Comparison of ENCODE assay signal across 8 mouse cellular contexts in the genomic region with DNA sequence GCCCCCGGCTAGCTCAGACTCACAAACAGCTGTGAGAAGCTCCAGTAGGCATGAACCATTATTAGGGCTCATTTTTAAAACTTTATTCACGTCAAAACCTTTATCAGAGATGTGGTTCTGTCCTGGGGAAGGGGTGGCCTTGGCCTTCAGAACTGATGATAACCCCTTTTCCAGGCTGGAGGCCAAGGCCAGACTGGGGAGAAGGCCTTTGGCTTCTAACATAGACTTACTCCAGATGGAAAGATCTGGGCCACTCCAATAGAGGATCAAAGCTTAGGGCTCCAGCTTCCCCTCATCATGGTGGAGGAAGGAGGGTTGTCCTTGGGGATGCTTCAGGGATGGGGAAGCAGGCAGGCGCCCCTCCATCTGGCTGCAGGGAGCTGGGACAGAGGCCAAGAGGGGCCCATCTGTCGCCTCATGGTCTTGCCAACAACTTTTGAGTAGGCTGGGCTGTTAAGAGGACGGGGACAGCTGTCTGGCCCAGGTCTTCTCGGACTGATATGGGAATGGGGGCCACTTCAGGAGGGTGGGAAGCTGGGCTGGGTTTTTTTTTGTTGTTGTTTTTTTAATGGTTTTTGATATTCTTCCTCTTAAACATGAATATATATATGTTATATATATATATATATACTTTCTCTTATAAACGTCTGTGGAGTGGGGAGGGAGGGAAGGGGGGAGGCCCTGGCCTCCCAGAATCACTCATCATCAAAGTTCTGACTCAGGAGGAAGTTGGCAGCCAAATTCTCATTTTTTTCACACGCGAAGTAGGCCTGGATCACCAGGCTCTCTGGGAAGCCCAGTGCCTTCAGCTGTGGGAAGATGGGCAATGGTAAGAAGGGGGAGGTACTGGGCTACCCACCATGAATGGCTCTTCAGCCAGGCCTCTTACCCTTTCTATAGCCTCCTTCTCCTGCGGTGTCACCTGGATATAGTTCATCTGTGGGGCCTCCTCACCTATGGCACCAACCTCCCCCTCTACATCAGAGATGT. TPM values are rescaled to one million over a fixed set of nuclear protein-coding genes. Genes with fewer than 3 reads are reported as not detected.
DNase-seq lines count a peak whose midpoint lies in the region; ATAC-seq and TF ChIP-seq lines count a peak whose summit lies in the region.

No protein-coding gene starts in this region.

- H3K4me3 ChIP-seq in forebrain, embryonic 12.5 days (replicated peaks), result no peak overlapping the region
- no peak overlapping the region for H3K4me3 ChIP-seq in kidney, embryonic 16.5 days (ENCODE audit: low read length)

- H3K9me3 ChIP-seq in forebrain, embryonic 12.5 days, result no peaks in the 10 kb centered on the region
- H3K9me3 ChIP-seq in kidney, embryonic 16.5 days (ENCODE audit: low read length), result no peaks in the 10 kb centered on the region

- H3K27me3 ChIP-seq in forebrain, embryonic 12.5 days, result no peaks in the 10 kb centered on the region
- no peaks in the 10 kb centered on the region for H3K27me3 ChIP-seq in kidney, embryonic 16.5 days (ENCODE audit: insufficient read depth, low read length)

- no peak for TF ChIP-seq POLR2A in brain, embryonic 14.5 days (IDR thresholded peaks at IDR 0.05; ENCODE audit: borderline replicate concordance, extremely low read depth, insufficient read depth, insufficient read length, poor library complexity, severe bottlenecking)

- H3K4me2 ChIP-seq in forebrain, embryonic 12.5 days, result 0 out of 2 replicates have a peak overlapping the region, but pooled peaks have one; percentile 17
- no peak overlapping the region for H3K4me2 ChIP-seq in kidney, embryonic 16.5 days (replicated peaks; ENCODE audit: low read depth, low read length)

- H3K9ac ChIP-seq in forebrain, embryonic 12.5 days, result peak overlapping the region; percentile 21; the same call in 1 of the 2 replicates
- H3K9ac ChIP-seq in kidney, embryonic 16.5 days (replicated peaks; ENCODE audit: low read length), result no peak overlapping the region

- ATAC-seq in forebrain, embryonic 12.5 days (ENCODE audit: low FRiP score), result peak; percentile 41; the same call in 1 of the 2 replicates
- ATAC-seq in kidney, embryonic 16.5 days (ENCODE audit: low FRiP score, low TSS enrichment), result no peak

- DNase-seq in kidney, postnatal 4 days, result peak; percentile 45 to 62
- DNase-seq in kidney, adult 8-10 months, result no peak
- peak; percentile 94 for DNase-seq in brain, embryonic 14.5 days (ENCODE audit: low read depth)
- peak; percentile 87 to 88 for DNase-seq in layer of hippocampus, postnatal 36 days
- DNase-seq in right cerebral cortex, postnatal 14 days, result peak; percentile 70
- no peak for DNase-seq in c-Kit-positive CD71-positive TER-119-positive erythroid progenitor cells, embryonic 14.5 days (ENCODE audit: low spot score)

- H3K36me3 ChIP-seq in forebrain, embryonic 12.5 days (replicated peaks), result peaks cover 57% of the 10 kb centered on the region
- H3K36me3 ChIP-seq in kidney, embryonic 16.5 days (ENCODE audit: insufficient read depth, low read length), result peaks cover 46% of the 10 kb centered on the region

- peaks cover 41% of the 10 kb centered on the region for H3K4me1 ChIP-seq in forebrain, embryonic 12.5 days
- peaks cover 35% of the 10 kb centered on the region for H3K4me1 ChIP-seq in kidney, embryonic 16.5 days (ENCODE audit: insufficient read depth, low read length)

- H3K27ac ChIP-seq in forebrain, embryonic 12.5 days, result peak overlapping the region; percentile 97
- H3K27ac ChIP-seq in kidney, embryonic 16.5 days (ENCODE audit: low read length), result no peak overlapping the region

- TF ChIP-seq CTCF in brain, embryonic 14.5 days (IDR thresholded peaks at IDR 0.05; ENCODE audit: borderline replicate concordance, extremely low read depth, insufficient read depth, insufficient read length), result no peak

- WGBS in forebrain, embryonic 12.5 days, result 72% methylated on average over 10 of the region's 10 CpGs
- 71% methylated on average over 10 of the region's 10 CpGs for WGBS in kidney, embryonic 16.5 days

RNA-seq across cellular contexts. Expression of gene Gadd45gip1, which starts 3.8 kb away (rescaled TPM):
- 30.1 and 39.2 TPM in 2 replicates for polyA plus RNA-seq in brain, embryonic 14.5 days (2012; rRNA removed)
- polyA plus RNA-seq in forebrain, embryonic 12.5 days (2016; fragmentation: Nextera tagmentation; extraction: Ambion mirVana), result 43.0 and 44.8 TPM in 2 replicates
- 10 to 100 TPM; 23.2 to 25.7 TPM for total RNA-seq in layer of hippocampus, postnatal 36 days (2021)
- 49.7 and 51.6 TPM in 2 replicates for polyA plus RNA-seq in kidney, embryonic 16.5 days (2015; fragmentation: Nextera tagmentation; extraction: Ambion mirVana)

RNA-seq across cellular contexts. Expression of gene Rad23a, which starts 5.3 kb away (rescaled TPM):
- polyA plus RNA-seq in brain, embryonic 14.5 days (2012; rRNA removed), result 63.7 and 66.0 TPM in 2 replicates
- 108 and 118 TPM in 2 replicates for polyA plus RNA-seq in forebrain, embryonic 12.5 days (2016; fragmentation: Nextera tagmentation; extraction: Ambion mirVana)
- 10 to 100 TPM; 67.9 to 68.5 TPM for total RNA-seq in layer of hippocampus, postnatal 36 days (2021)
- polyA plus RNA-seq in kidney, embryonic 16.5 days (2015; fragmentation: Nextera tagmentation; extraction: Ambion mirVana), result 109 and 114 TPM in 2 replicates

RNA-seq across cellular contexts. Expression of gene Calr, which starts 11.6 kb away (rescaled TPM):
- 374 and 466 TPM in 2 replicates for polyA plus RNA-seq in brain, embryonic 14.5 days (2012; rRNA removed)
- 619 TPM in 2 replicates for polyA plus RNA-seq in forebrain, embryonic 12.5 days (2016; fragmentation: Nextera tagmentation; extraction: Ambion mirVana)
- 100 to 1,000 TPM; 557 to 631 TPM for total RNA-seq in layer of hippocampus, postnatal 36 days (2021)
- 1,143 and 1,180 TPM in 2 replicates for polyA plus RNA-seq in kidney, embryonic 16.5 days (2015; fragmentation: Nextera tagmentation; extraction: Ambion mirVana)

RNA-seq across cellular contexts. Expression of gene Dand5, which starts 12.5 kb away (rescaled TPM):
- polyA plus RNA-seq in brain, embryonic 14.5 days (2012; rRNA removed), result 8.0 and 8.9 TPM in 2 replicates
- 5.3 and 5.6 TPM in 2 replicates for polyA plus RNA-seq in forebrain, embryonic 12.5 days (2016; fragmentation: Nextera tagmentation; extraction: Ambion mirVana)
- total RNA-seq in layer of hippocampus, postnatal 36 days (2021), result 10 to 100 TPM in 1 of 2 experiments, 1 to 10 TPM in 1; 9.4 to 10.5 TPM
- 6.6 and 9.0 TPM in 2 replicates for polyA plus RNA-seq in kidney, embryonic 16.5 days (2015; fragmentation: Nextera tagmentation; extraction: Ambion mirVana)

RNA-seq across cellular contexts. Expression of gene Farsa, which starts 21.6 kb away (rescaled TPM):
- 109 and 153 TPM in 2 replicates for polyA plus RNA-seq in brain, embryonic 14.5 days (2012; rRNA removed)
- 110 and 111 TPM in 2 replicates for polyA plus RNA-seq in forebrain, embryonic 12.5 days (2016; fragmentation: Nextera tagmentation; extraction: Ambion mirVana)
- total RNA-seq in layer of hippocampus, postnatal 36 days (2021), result 10 to 100 TPM; 51.2 to 52.7 TPM
- polyA plus RNA-seq in kidney, embryonic 16.5 days (2015; fragmentation: Nextera tagmentation; extraction: Ambion mirVana), result 110 and 120 TPM in 2 replicates

Comparison
In these comparisons a context has a peak if more than half of its experiments do, and no peak if none do; other contexts are left out.
1. DNase-seq: peak in kidney, postnatal 4 days (2 of 2), brain, embryonic 14.5 days (single experiment), layer of hippocampus, postnatal 36 days (2 of 2) and right cerebral cortex, postnatal 14 days (single experiment); none in kidney, adult 8-10 months (0 of 2) and c-Kit-positive CD71-positive TER-119-positive erythroid progenitor cells, embryonic 14.5 days (single experiment).